Mouse (Mus musculus): ENCODE results near the gene Zfp423. TPM values are rescaled to one million over a fixed set of nuclear protein-coding genes. Genes with fewer than 3 reads are reported as not detected.

Gene Zfp423
- polyA plus RNA-seq, 1 experiment from 2014 or later: 5.8 TPM

- H3K9ac ChIP-seq (ENCODE audit: low read depth, low read length): no peak overlapping the region
- ATAC-seq (replicated peaks; ENCODE audit: low FRiP score): no peak
- no peaks in the 10 kb centered on the region for H3K27me3 ChIP-seq (replicated peaks; ENCODE audit: control insufficient read depth, insufficient read depth, low read length)
- no peaks in the 10 kb centered on the region for H3K4me1 ChIP-seq (replicated peaks; ENCODE audit: control insufficient read depth, insufficient read depth, low read length)
- H3K36me3 ChIP-seq (ENCODE audit: control insufficient read depth, insufficient read depth, low read length): no peaks in the 10 kb centered on the region
- no peak overlapping the region for H3K4me3 ChIP-seq (ENCODE audit: low read depth, low read length)
- H3K9me3 ChIP-seq (ENCODE audit: control insufficient read depth, low read length): no peaks in the 10 kb centered on the region
- 75% methylated on average over 8 of the region's 8 CpGs for WGBS
- no peak for DNase-seq (ENCODE audit: low spot score)
- H3K27ac ChIP-seq (ENCODE audit: low read depth, low read length): no peak overlapping the region
- no peak overlapping the region for H3K4me2 ChIP-seq
Observed at GRCm38 (mm10) chr8:87702051-87702521, 257.3 kb downstream of the Zfp423 start.

DNA sequence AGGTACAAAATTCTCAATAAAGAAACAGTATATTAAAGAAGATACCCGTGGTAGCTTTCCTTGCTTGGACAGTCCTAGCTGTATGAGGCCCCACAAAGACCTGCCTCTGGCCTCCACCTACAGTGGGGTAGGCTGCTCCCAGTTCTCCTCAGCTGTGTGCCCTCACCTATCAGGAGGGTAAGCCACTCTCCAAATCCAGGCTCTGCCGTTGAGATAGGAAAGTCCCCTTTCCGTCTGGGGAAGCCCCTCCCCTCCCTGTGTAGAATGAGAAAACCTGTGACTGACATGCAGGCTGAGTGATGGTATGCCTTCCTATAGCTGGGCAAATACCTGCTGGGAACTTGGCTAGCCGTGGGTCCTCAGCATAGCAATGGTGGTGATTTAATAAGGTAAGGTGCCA lies 257.8 kb downstream of the Zfp423 start:
- Histone ChIP-seq H3K4me2 (no peak overlapping the region), H3K9me3 (ENCODE audit: control insufficient read depth, low read length) (no peaks in the 10 kb centered on the region), H3K27ac (ENCODE audit: low read depth, low read length) (no peak overlapping the region), H3K9ac (ENCODE audit: low read depth, low read length) (no peak overlapping the region), H3K4me1 (replicated peaks; ENCODE audit: control insufficient read depth, insufficient read depth, low read length) (no peaks in the 10 kb centered on the region), H3K4me3 (ENCODE audit: low read depth, low read length) (no peak overlapping the region), H3K27me3 (replicated peaks; ENCODE audit: control insufficient read depth, insufficient read depth, low read length) (no peaks in the 10 kb centered on the region), H3K36me3 (ENCODE audit: control insufficient read depth, insufficient read depth, low read length) (no peaks in the 10 kb centered on the region)
- no peak for ATAC-seq (replicated peaks; ENCODE audit: low FRiP score)
- WGBS: 63% methylated on average over 4 of the region's 4 CpGs
- no peak for DNase-seq (ENCODE audit: low spot score)

DNA sequence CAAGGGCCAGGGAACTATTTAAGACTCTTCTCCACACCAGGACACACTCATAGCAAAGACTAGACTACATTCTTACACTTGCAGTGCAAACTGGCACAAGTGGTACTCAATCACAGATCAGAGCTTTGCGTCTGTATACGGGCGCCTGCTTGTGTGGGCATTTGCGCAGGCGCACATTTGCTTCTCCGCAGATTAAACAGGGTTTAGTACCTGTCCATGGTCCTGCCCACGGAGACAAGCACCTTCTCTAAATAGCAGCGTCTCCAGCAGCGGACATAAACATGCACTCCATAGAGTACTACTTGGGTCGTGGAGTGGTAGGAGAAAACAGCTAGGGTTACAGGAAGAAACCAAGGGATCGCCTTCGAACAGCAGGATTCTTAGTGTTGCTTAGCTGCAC lies 259.1 kb downstream of the Zfp423 start:
- H3K4me1 ChIP-seq (replicated peaks; ENCODE audit: control insufficient read depth, insufficient read depth, low read length): no peaks in the 10 kb centered on the region
- ATAC-seq (replicated peaks; ENCODE audit: low FRiP score): no peak
- DNase-seq (ENCODE audit: low spot score): no peak
- H3K4me2 ChIP-seq: no peak overlapping the region
- WGBS: 43% methylated on average over 12 of the region's 12 CpGs
- no peaks in the 10 kb centered on the region for H3K36me3 ChIP-seq (ENCODE audit: control insufficient read depth, insufficient read depth, low read length)
- H3K9me3 ChIP-seq (ENCODE audit: control insufficient read depth, low read length): no peaks in the 10 kb centered on the region
- H3K27me3 ChIP-seq (replicated peaks; ENCODE audit: control insufficient read depth, insufficient read depth, low read length): no peaks in the 10 kb centered on the region
- H3K4me3 ChIP-seq (ENCODE audit: low read depth, low read length): no peak overlapping the region
- no peak overlapping the region for H3K27ac ChIP-seq (ENCODE audit: low read depth, low read length)
- H3K9ac ChIP-seq (ENCODE audit: low read depth, low read length): no peak overlapping the region

DNA sequence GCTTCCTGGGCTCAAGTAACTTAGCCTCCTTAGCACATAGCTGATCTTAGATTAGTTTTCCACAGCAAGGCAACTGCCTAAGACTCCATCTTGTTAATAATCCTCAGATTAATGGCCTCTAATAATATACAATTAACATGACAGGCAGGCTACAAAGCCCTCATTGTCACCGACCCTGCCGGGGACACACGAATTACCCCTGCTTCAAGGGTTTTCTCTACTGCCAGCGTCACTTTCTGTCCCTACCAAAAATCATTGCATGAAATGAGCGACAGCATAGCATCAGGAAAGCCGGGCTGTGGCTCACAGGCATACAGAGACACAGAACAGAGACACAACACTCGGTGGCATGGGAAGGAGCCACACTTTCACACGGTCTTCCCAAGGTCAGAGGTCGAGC lies 262.3 kb downstream of the Zfp423 start:
- Histone ChIP-seq H3K4me1 (replicated peaks; ENCODE audit: control insufficient read depth, insufficient read depth, low read length) (peaks cover 3% of the 10 kb centered on the region; the same call in 1 of the 2 replicates), H3K4me2 (no peak overlapping the region), H3K4me3 (ENCODE audit: low read depth, low read length) (no peak overlapping the region), H3K9ac (ENCODE audit: low read depth, low read length) (no peak overlapping the region), H3K27ac (ENCODE audit: low read depth, low read length) (no peak overlapping the region), H3K36me3 (ENCODE audit: control insufficient read depth, insufficient read depth, low read length) (no peaks in the 10 kb centered on the region), H3K9me3 (ENCODE audit: control insufficient read depth, low read length) (no peaks in the 10 kb centered on the region), H3K27me3 (replicated peaks; ENCODE audit: control insufficient read depth, insufficient read depth, low read length) (no peaks in the 10 kb centered on the region)
- DNase-seq (ENCODE audit: low spot score): no peak
- WGBS: 70% methylated on average over 9 of the region's 9 CpGs
- ATAC-seq (replicated peaks; ENCODE audit: low FRiP score): no peak

GRCm38 (mm10) chr8:87693741-87694140 lies 265.7 kb downstream of the Zfp423 start:
- Histone ChIP-seq H3K36me3 (ENCODE audit: control insufficient read depth, insufficient read depth, low read length) (no peaks in the 10 kb centered on the region), H3K9me3 (ENCODE audit: control insufficient read depth, low read length) (no peaks in the 10 kb centered on the region), H3K4me1 (replicated peaks; ENCODE audit: control insufficient read depth, insufficient read depth, low read length) (peaks cover 9% of the 10 kb centered on the region), H3K4me2 (no peak overlapping the region), H3K4me3 (ENCODE audit: low read depth, low read length) (no peak overlapping the region), H3K9ac (ENCODE audit: low read depth, low read length) (no peak overlapping the region), H3K27ac (ENCODE audit: low read depth, low read length) (no peak overlapping the region), H3K27me3 (replicated peaks; ENCODE audit: control insufficient read depth, insufficient read depth, low read length) (no peaks in the 10 kb centered on the region)
- 48% methylated on average over 4 of the region's 4 CpGs for WGBS
- peak; percentile 16; the same call in 1 of the 2 replicates for ATAC-seq (replicated peaks; ENCODE audit: low FRiP score)
- no peak for DNase-seq (ENCODE audit: low spot score)

DNA sequence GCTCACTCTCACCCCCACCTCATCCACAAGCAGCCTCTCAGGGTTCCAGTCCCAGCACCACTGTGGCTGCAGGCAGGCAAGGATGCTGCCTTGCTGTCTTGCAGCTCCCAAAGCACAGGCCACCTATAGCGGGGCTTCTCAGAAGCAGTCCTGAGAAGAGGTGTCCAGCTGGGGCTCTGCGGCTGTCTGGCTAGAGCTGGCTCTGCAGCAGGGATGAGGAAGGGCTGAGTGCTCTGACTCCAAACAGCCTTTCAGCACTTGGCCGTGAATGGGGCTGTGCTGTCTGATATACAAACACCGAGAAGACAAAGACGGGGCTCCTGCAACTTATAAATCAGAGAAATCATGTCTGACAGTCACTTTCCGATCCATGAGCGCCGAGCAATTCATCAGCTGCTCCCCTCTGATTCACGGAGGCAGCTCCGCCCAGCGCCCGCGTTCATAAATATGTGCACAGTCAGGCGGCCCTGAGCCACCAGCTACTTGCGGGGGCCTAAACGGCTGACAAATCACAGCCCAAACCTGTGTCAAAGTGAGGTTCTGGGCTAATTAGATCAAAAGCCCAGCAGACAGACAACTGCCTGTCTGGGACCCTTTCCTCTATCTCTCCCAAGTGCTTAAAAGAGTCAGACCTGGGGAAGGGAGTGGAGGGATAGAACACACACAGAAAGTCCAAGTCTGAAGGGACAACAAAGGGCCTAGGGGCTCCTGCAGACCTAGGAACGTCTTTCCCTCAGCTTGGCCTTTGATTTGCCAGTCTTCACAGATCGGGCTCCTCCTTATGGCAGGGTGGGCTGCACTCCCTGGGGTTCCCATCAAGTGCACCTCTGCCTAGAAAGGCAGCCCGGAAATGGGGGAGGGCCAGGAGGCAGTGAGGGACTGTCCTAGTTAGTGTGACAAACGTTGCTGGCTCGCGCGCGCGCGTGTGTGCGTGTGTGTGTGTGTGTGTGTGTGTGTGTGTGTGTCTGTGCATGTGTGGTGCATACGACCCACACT lies 269.0 kb downstream of the Zfp423 start:
- Histone ChIP-seq H3K9me3 (ENCODE audit: control insufficient read depth, low read length) (no peaks in the 10 kb centered on the region), H3K4me2 (no peak overlapping the region), H3K27ac (ENCODE audit: low read depth, low read length) (no peak overlapping the region), H3K4me3 (ENCODE audit: low read depth, low read length) (no peak overlapping the region), H3K36me3 (ENCODE audit: control insufficient read depth, insufficient read depth, low read length) (no peaks in the 10 kb centered on the region), H3K27me3 (replicated peaks; ENCODE audit: control insufficient read depth, insufficient read depth, low read length) (no peaks in the 10 kb centered on the region), H3K9ac (ENCODE audit: low read depth, low read length) (no peak overlapping the region), H3K4me1 (replicated peaks; ENCODE audit: control insufficient read depth, insufficient read depth, low read length) (peaks cover 9% of the 10 kb centered on the region)
- ATAC-seq (replicated peaks; ENCODE audit: low FRiP score): no peak
- 42% methylated on average over 28 of the region's 28 CpGs for WGBS
- no peak for DNase-seq (ENCODE audit: low spot score)

DNA sequence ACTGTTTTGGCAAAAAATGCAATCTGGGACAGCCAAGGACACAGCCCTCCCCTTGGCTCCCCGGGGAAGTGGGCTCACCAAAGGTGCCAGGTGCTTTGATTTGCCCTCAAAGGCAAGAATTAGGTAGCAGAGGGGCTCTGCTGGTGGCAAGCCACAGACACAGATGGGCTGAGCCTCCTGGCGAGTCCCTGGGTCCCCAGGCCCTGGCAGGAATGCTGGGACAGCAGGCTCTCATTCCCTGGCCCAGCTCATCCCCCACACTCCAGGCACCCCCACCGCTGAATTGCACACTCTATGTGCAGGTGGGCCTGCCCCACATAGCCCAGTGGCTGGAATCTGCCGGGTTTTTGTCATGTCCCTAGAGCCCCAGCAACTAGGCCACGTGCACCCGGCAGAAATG lies 270.2 kb downstream of the Zfp423 start:
- no peak overlapping the region for H3K4me2 ChIP-seq
- no peaks in the 10 kb centered on the region for H3K9me3 ChIP-seq (ENCODE audit: control insufficient read depth, low read length)
- H3K4me1 ChIP-seq (replicated peaks; ENCODE audit: control insufficient read depth, insufficient read depth, low read length): peaks cover 8% of the 10 kb centered on the region
- 68% methylated on average over 6 of the region's 6 CpGs for WGBS
- no peak for ATAC-seq (replicated peaks; ENCODE audit: low FRiP score)
- no peak overlapping the region for H3K9ac ChIP-seq (ENCODE audit: low read depth, low read length)
- H3K4me3 ChIP-seq (ENCODE audit: low read depth, low read length): no peak overlapping the region
- no peaks in the 10 kb centered on the region for H3K27me3 ChIP-seq (replicated peaks; ENCODE audit: control insufficient read depth, insufficient read depth, low read length)
- H3K36me3 ChIP-seq (ENCODE audit: control insufficient read depth, insufficient read depth, low read length): no peaks in the 10 kb centered on the region
- DNase-seq (ENCODE audit: low spot score): no peak
- no peak overlapping the region for H3K27ac ChIP-seq (ENCODE audit: low read depth, low read length)

DNA sequence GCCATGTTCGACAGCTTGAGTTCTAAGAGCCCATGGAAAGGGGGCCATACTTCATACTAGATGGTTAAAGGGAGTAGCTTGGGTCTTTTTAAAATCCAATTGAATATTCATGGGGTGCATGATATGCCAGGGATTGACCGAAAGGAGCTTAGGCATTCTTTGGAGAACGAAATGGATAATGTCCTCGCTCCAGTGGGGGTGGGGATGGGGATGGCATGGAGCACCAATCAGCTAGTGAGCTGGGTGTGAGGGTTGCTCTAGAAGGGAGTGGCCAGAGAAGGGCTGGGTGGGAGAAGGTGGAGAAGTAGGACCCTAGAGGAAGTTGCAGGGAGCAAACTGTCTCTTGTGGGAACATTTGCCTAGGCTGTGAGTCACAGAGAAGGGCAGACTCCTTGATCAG lies 271.0 kb downstream of the Zfp423 start:
- DNase-seq (ENCODE audit: low spot score) (no peak), ATAC-seq (replicated peaks; ENCODE audit: low FRiP score) (no peak)
- H3K4me3 ChIP-seq (ENCODE audit: low read depth, low read length): no peak overlapping the region
- WGBS: 59% methylated on average over 4 of the region's 4 CpGs
- H3K9ac ChIP-seq (ENCODE audit: low read depth, low read length): no peak overlapping the region
- no peaks in the 10 kb centered on the region for H3K36me3 ChIP-seq (ENCODE audit: control insufficient read depth, insufficient read depth, low read length)
- no peak overlapping the region for H3K4me2 ChIP-seq
- H3K27ac ChIP-seq (ENCODE audit: low read depth, low read length): no peak overlapping the region
- H3K4me1 ChIP-seq (replicated peaks; ENCODE audit: control insufficient read depth, insufficient read depth, low read length): peaks cover 6% of the 10 kb centered on the region
- H3K27me3 ChIP-seq (replicated peaks; ENCODE audit: control insufficient read depth, insufficient read depth, low read length): no peaks in the 10 kb centered on the region
- H3K9me3 ChIP-seq (ENCODE audit: control insufficient read depth, low read length): no peaks in the 10 kb centered on the region

All from liver, embryonic 11.5 days (tissue).